Mouse (Mus musculus): Measurements from ENCODE around the gene Gpr3. TPM values are rescaled to one million over a fixed set of nuclear protein-coding genes. Genes with fewer than 3 reads are reported as not detected.

The Gpr3 gene
- polyA plus RNA-seq, 1 experiment from 2014 or later: 0.11 TPM

GRCm38 (mm10) chr4:133179258-133179657 is 33.1 kb downstream of the Gpr3 start:
- no peak overlapping the region for H3K4me2 ChIP-seq (replicated peaks; ENCODE audit: low read depth)
- no peak for DNase-seq (ENCODE audit: low spot score)
- no peaks in the 10 kb centered on the region for H3K9me3 ChIP-seq (ENCODE audit: control insufficient read depth, low read length)
- H3K36me3 ChIP-seq (ENCODE audit: control insufficient read depth, insufficient read depth, low read length): 0 out of 2 replicates have a peak, but pooled peaks cover 5% of the 10 kb centered on the region
- no peak overlapping the region for H3K27ac ChIP-seq (replicated peaks)
- no peak overlapping the region for H3K4me3 ChIP-seq (ENCODE audit: low read depth, low read length)
- 87% methylated on average over 7 of the region's 7 CpGs for WGBS
- no peak overlapping the region for H3K9ac ChIP-seq (ENCODE audit: low read length)
- no peak for TF ChIP-seq EP300 (optimal IDR thresholded peaks at IDR 0.05)
- no peaks in the 10 kb centered on the region for H3K27me3 ChIP-seq (ENCODE audit: control insufficient read depth, insufficient read depth, low read length)
- H3K4me1 ChIP-seq (replicated peaks; ENCODE audit: control insufficient read depth, insufficient read depth): peaks cover 13% of the 10 kb centered on the region
- no peak for ATAC-seq (ENCODE audit: low FRiP score, low TSS enrichment)

- 56% methylated on average over 5 of the region's 5 CpGs for WGBS
- H3K4me1 ChIP-seq (replicated peaks; ENCODE audit: control insufficient read depth, insufficient read depth): peaks cover 12% of the 10 kb centered on the region
- no peak for TF ChIP-seq CTCF (IDR thresholded peaks at IDR 0.05; ENCODE audit: low read depth)
- TF ChIP-seq EP300 (optimal IDR thresholded peaks at IDR 0.05): no peak
Observed at GRCm38 (mm10) chr4:133178305-133178704, 34.0 kb downstream of the Gpr3 start.

GRCm38 (mm10) chr4:133176761-133177403 is 35.5 kb downstream of the Gpr3 start:
- ATAC-seq (ENCODE audit: low FRiP score, low TSS enrichment) (no peak), DNase-seq (ENCODE audit: low spot score) (no peak)
- Histone ChIP-seq H3K27me3 (ENCODE audit: control insufficient read depth, insufficient read depth, low read length) (no peaks in the 10 kb centered on the region), H3K9me3 (ENCODE audit: control insufficient read depth, low read length) (no peaks in the 10 kb centered on the region), H3K9ac (ENCODE audit: low read length) (no peak overlapping the region), H3K36me3 (ENCODE audit: control insufficient read depth, insufficient read depth, low read length) (0 out of 2 replicates have a peak, but pooled peaks cover 5% of the 10 kb centered on the region), H3K4me3 (ENCODE audit: low read depth, low read length) (no peak overlapping the region), H3K4me2 (replicated peaks; ENCODE audit: low read depth) (no peak overlapping the region), H3K27ac (replicated peaks) (peak overlapping the region; percentile 72), H3K4me1 (replicated peaks; ENCODE audit: control insufficient read depth, insufficient read depth) (peaks cover 9% of the 10 kb centered on the region; the same call in 1 of the 2 replicates)
- 72% methylated on average over 18 of the region's 18 CpGs for WGBS
- TF ChIP-seq EP300 (optimal IDR thresholded peaks at IDR 0.05) (no peak), CTCF (IDR thresholded peaks at IDR 0.05; ENCODE audit: low read depth) (no peak)

More at GRCm38 (mm10) chr4:133178305-133178704, 34.0 kb downstream of the Gpr3 start:
- Histone ChIP-seq H3K9me3 (ENCODE audit: control insufficient read depth, low read length) (no peaks in the 10 kb centered on the region), H3K4me3 (ENCODE audit: low read depth, low read length) (no peak overlapping the region), H3K36me3 (ENCODE audit: control insufficient read depth, insufficient read depth, low read length) (0 out of 2 replicates have a peak, but pooled peaks cover 5% of the 10 kb centered on the region), H3K27me3 (ENCODE audit: control insufficient read depth, insufficient read depth, low read length) (no peaks in the 10 kb centered on the region), H3K9ac (ENCODE audit: low read length) (no peak overlapping the region), H3K4me2 (replicated peaks; ENCODE audit: low read depth) (no peak overlapping the region), H3K27ac (replicated peaks) (no peak overlapping the region)
- ATAC-seq (ENCODE audit: low FRiP score, low TSS enrichment): no peak
- no peak for DNase-seq (ENCODE audit: low spot score)

- H3K4me2 ChIP-seq (replicated peaks; ENCODE audit: low read depth): peak overlapping the region; percentile 17; the same call in 1 of the 2 replicates
- ATAC-seq (ENCODE audit: low FRiP score, low TSS enrichment) (0 out of 2 replicates have a peak, but pooled peaks have one; percentile 16), DNase-seq (ENCODE audit: low spot score) (no peak)
- H3K4me3 ChIP-seq (ENCODE audit: low read depth, low read length): no peak overlapping the region
- no peaks in the 10 kb centered on the region for H3K27me3 ChIP-seq (ENCODE audit: control insufficient read depth, insufficient read depth, low read length)
- 0 out of 2 replicates have a peak, but pooled peaks cover 5% of the 10 kb centered on the region for H3K36me3 ChIP-seq (ENCODE audit: control insufficient read depth, insufficient read depth, low read length)
- peaks cover 9% of the 10 kb centered on the region; the same call in 1 of the 2 replicates for H3K4me1 ChIP-seq (replicated peaks; ENCODE audit: control insufficient read depth, insufficient read depth)
- no peak for TF ChIP-seq EP300 (optimal IDR thresholded peaks at IDR 0.05)
- no peak for TF ChIP-seq CTCF (IDR thresholded peaks at IDR 0.05; ENCODE audit: low read depth)
- WGBS: 36% methylated on average over 14 of the region's 14 CpGs
- peak overlapping the region; percentile 72 for H3K27ac ChIP-seq (replicated peaks)
- no peaks in the 10 kb centered on the region for H3K9me3 ChIP-seq (ENCODE audit: control insufficient read depth, low read length)
- H3K9ac ChIP-seq (ENCODE audit: low read length): no peak overlapping the region
Observed at GRCm38 (mm10) chr4:133175998-133176760, 36.2 kb downstream of the Gpr3 start.

GRCm38 (mm10) chr4:133175274-133175673 is 37.1 kb downstream of the Gpr3 start:
- TF ChIP-seq EP300 (optimal IDR thresholded peaks at IDR 0.05) (no peak), CTCF (IDR thresholded peaks at IDR 0.05; ENCODE audit: low read depth) (no peak)
- Histone ChIP-seq H3K4me2 (replicated peaks; ENCODE audit: low read depth) (no peak overlapping the region), H3K9ac (ENCODE audit: low read length) (no peak overlapping the region), H3K4me3 (ENCODE audit: low read depth, low read length) (no peak overlapping the region), H3K9me3 (ENCODE audit: control insufficient read depth, low read length) (no peaks in the 10 kb centered on the region), H3K36me3 (ENCODE audit: control insufficient read depth, insufficient read depth, low read length) (0 out of 2 replicates have a peak, but pooled peaks cover 5% of the 10 kb centered on the region), H3K4me1 (replicated peaks; ENCODE audit: control insufficient read depth, insufficient read depth) (peaks cover 9% of the 10 kb centered on the region; the same call in 1 of the 2 replicates), H3K27me3 (ENCODE audit: control insufficient read depth, insufficient read depth, low read length) (no peaks in the 10 kb centered on the region), H3K27ac (replicated peaks) (peak overlapping the region; percentile 72)
- DNase-seq (ENCODE audit: low spot score) (no peak), ATAC-seq (ENCODE audit: low FRiP score, low TSS enrichment) (no peak)
- WGBS: 39% methylated on average over 7 of the region's 7 CpGs

Measured in stomach, postnatal 0 days (tissue).